Mouse (Mus musculus): ENCODE measurements at regions not wholly inside any gene's neighbourhood (a gene's known extent, or its start where the extent isn't known, plus 50 kb on each side); places are given as distances from the start of the nearest gene placed in this dataset.

DNA sequence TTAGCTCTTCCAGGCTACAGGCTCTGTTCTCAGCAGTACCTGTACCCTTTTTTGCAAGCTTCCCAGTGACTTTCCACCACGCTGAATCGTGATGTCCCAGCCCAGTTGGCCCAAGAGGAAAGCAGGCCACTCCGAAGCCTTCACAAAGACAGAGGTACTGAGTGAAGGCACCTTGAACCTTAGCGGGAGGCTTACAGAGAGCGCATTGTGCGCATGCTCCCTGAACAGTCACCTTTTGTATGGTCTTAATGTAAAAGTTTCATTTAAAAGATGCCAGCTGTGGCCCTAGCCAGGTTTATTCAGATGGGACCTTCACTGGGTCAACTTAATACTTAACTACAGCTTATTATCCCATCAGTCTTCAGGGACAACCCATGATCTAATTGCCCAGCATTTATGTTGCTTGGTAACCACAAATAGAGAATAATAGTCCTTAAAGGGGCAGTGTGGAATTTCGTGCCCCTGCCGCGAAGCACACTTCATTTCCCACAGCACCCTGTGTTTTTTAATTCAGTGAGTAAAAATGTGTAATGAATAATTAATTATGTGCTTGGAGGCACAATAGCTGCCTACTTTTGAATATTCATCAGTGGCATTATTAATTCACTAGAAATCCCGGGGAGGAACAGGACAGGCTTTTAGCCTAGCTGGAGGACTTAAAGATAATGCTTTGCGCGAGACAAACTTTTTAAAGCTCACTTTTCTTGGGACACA, 111.3 kb upstream of the Vrk1 start:
- no peak for DNase-seq (ENCODE audit: inconsistent ontology term)

- DNase-seq (ENCODE audit: inconsistent ontology term): no peak
These were observed 110.6 kb upstream of the Vrk1 start for GRCm38 (mm10) chr12:105899294-105899909.

DNA sequence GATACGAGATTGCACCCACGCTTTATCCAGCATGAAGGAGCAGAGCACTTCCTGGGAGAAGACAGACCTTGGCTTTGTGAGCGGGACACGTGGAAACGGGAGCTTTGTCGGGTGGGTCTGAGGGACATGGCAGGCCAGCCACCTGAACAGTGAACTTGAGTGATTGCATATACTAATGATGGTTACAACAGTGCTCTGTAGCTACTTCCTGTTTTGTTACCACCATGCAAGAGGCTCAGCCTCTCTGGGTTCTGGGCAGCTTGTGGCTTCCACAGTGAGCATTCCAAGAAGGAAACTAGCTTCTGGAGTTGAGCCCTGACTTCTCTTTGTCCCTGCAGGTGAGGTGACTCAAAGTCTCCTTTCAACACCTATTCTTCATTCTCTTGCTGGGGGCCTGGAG, 109.5 kb upstream of the Vrk1 start:
- DNase-seq (ENCODE audit: inconsistent ontology term): no peak

DNA sequence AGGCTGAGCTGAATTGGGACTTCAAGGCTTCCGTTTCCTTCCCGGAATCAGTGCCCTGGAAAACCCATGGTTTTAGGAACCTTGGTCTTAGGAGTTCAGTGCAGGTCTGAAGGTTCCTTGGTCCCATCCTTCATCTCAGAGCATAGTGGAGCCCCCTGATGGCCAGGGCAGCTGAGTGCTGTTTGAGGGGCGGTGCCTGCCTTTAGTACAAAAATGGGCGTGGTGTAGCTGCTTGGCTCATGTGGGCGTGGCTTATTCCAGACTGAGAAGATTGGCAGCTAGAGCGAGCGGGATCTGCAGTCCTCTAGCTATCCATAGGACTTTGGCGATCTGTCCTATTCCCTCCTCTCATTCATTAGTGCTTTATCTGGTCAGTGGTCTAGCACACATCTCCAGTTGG, 107.0 kb upstream of the Vrk1 start:
- no peak for DNase-seq (ENCODE audit: inconsistent ontology term)

DNA sequence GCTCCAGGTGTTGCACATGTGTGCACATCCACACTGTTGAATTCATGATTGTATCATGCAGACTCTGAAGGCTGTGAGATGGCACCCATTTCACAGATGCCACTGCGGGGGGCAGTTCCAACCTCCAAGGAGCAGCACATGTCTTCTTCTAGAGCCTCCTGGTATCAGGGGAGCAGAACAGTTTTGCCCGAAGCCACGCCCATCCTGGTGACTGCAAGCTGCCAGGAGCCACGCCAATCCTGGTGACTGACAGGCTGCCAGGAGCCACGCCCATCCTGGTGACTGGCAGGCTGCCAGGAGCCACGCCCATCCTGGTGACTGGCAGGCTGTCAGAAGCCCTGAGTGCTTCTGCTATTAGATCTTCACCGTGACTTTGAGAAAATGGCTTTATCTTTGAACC, 103.4 kb upstream of the Vrk1 start:
- no peak for DNase-seq (ENCODE audit: inconsistent ontology term)

- no peak for DNase-seq (ENCODE audit: inconsistent ontology term)
These were observed 102.0 kb upstream of the Vrk1 start for GRCm38 (mm10) chr12:105907851-105908620.

DNA sequence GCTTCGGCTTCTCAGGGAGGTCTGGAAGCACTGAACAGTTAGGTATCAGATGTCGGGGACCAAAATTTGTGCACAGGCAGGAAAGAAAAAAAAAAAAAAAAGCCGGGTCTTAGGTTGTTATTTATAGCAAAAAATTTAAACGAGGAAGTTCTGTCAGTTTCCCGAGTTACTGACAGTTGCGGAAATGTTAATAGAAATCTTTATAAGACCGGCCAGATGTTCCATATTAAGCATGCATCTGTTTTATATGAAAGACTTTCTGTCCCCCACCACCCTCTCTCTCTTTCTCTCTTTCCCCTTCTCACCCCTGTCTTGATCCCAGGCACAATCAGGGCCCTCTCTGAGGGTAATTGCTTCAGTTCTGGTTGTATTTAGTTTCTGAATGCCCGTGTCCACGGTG, 98.5 kb upstream of the Vrk1 start:
- DNase-seq (ENCODE audit: inconsistent ontology term): no peak

DNA sequence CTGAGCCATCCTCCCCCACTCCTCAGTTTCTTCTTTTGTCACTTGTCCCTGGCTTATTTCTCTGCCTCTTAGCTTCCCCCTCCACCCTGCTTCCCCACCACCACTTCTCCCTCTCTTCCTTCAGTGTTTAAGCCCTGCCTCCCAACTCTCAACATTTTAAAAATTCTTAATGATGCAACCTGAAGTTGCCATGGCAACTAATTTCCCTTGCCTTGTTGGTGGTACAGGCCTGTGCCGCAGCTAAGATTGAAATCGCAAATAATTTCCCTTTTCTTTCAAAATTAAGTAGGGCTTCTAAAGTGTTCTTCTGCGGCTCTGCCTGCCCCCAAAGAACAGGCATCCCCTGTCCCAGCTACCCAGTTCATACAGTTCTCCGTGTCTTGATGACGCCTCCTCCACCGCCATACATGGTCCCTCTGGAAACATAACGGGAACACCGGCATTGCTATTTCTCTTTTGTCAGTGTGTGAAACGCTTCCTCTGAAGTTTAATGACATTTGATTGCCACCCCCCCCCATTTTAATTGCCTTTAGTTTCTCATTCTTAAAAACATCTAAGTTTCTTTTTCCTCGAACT, 92.6 kb upstream of the Vrk1 start:
- no peak for DNase-seq (ENCODE audit: inconsistent ontology term)

GRCm38 (mm10) chr12:105918775-105919174, 91.3 kb upstream of the Vrk1 start:
- DNase-seq (ENCODE audit: inconsistent ontology term): no peak

GRCm38 (mm10) chr12:105927210-105927609, 82.8 kb upstream of the Vrk1 start:
- no peak for DNase-seq (ENCODE audit: inconsistent ontology term)

GRCm38 (mm10) chr12:105929456-105929921, 80.5 kb upstream of the Vrk1 start:
- DNase-seq (ENCODE audit: inconsistent ontology term): no peak

DNA sequence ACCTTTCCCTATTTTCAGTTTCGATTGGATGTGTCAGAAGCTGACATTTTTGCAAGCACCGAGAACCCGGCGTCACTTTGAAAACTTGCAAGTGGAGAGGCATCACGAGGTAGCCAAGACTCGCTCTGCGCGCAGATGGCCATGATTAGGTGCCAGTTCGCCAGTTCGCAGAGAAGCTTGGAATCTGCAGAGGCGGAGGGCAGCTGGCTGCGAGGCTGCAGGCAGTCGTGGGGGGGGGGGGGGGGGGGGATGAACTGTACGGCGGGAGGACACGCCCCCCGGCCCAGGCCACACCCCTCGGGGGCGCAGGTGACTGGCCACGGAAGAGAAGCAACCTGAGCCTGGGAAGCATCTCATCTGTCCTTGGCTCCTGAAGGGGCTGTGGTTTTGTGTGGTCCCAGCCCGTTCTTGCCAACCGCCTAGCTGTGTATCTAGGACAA, 74.6 kb upstream of the Vrk1 start:
- peak; percentile 62 for DNase-seq (ENCODE audit: inconsistent ontology term)

DNA sequence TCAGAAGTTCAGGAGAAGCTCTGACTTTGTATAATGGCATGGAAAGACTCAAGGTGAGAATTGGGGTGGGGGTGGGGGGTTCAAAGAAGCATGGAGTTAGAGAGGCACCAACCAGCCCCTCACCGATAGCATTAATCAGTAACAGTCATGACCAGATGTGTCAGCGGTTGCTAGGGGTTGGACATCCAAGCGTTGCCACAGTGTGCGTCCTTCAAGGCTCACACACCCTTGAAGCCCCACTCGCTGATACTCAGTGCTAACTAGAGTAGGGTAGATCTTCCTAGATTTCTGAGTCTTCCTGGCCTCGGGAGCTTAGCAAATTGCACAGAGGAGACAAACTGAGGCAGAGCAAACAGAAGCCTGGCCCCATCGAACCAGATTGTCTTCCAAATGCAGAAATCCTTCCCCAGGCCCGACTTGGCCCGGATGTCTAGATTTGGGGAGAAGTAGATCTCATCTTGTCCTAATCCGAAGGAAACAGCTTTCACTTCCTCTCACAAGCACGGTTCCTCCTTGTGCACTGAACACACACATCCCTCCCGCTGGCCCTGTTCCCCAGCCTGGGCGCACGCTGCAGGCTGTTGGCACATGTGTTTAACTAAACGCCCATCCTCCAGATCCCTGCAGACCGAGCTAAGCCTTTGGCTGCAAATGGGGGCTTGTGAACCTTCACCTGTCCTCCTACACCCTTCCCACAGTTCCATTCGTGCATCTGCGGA, 73.1 kb upstream of the Vrk1 start:
- no peak for DNase-seq (ENCODE audit: inconsistent ontology term)

DNA sequence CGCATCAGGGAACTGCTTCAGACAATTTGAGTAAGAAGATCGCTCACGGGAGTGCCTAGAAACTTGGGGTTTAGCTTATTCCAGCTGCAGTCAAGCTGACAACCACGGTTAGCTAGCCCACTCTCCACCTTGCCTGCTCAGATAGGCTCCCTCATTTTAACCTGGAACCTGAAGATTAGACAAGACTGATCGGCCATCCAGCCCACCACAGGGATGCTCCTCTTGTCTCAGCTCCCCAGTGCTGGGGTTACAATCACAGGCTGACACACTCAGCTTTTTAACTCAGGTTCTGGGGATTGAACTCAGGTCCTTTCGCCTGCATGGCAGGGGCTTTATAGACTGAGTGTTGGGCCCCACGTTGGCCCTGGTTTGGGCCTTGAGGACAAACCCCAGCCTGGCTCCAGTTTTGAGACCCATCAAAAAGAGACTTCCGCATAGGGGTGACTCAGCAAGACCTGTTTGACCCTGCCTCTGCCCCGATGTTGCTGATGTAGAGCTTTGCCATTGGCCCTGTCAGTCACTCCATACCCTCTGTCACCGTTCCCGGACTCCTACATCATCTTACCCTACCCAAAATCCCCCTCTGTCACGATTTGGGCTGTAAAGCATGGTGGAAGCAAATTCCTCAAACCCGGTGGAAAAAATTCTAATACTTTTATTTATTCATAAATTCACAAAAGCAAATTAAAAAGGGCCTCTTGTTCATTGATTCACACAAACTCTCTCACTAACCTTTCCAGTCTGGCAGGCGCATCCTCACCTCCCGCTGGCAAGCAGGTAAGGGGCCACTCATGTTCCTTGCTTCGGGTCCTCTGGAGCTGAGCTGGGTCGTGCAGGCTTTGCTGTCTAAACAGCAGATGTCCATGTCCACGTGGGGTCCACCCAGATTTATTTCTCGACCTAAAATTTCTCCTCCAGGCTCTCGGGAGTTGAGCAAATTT, 67.6 kb upstream of the Vrk1 start:
- DNase-seq (ENCODE audit: inconsistent ontology term): no peak

GRCm38 (mm10) chr12:105943077-105943433, 67.0 kb upstream of the Vrk1 start:
- no peak for DNase-seq (ENCODE audit: inconsistent ontology term)

DNA sequence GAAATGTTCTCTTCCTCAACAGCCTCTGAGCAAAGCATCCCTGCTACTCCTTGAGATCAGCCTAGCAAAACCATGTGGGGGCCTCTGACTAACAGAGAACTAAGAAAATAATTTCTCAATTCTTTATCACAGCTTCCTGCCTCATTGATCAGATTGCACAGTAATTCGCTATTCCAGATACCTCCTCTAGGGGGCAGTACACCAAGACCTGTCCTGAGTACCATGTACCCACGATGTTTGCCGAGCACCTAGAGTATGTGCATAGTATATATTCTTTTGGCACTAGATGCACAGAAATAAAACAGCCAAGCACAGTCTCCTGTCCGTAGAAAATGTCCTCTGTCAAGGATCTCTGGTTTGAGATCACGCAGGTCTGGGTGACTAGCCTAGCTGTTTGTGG, 62.7 kb upstream of the Vrk1 start:
- DNase-seq (ENCODE audit: inconsistent ontology term): no peak

GRCm38 (mm10) chr12:105948322-105948721, 61.7 kb upstream of the Vrk1 start:
- DNase-seq (ENCODE audit: inconsistent ontology term): no peak

DNA sequence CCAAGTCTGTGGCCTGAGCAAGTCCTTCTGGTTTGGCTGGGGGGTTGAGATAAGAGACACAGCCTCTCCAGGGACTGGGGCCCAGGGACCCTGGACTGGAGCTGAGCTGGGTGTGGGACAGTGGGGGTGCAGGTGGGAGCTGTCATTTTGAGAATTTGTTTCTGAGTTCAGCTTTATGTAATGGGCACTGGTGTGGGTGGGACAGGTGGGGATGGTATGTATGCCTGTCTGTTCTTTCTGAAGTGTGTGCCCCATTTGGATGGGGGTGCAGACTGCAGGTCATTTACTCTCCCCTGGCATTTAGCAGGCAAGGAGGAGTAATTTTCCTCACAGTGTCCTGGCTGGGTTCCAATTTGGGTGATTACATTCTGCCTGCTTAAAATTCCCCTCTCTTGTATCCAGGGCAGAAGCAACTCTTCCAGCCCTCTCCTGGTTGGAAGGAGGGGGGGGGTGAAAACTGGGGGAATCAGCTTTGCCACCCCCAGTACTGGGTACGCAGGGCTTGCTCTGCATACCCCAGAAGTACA, 54.2 kb upstream of the Vrk1 start:
- DNase-seq (ENCODE audit: inconsistent ontology term): peak; percentile 25

DNA sequence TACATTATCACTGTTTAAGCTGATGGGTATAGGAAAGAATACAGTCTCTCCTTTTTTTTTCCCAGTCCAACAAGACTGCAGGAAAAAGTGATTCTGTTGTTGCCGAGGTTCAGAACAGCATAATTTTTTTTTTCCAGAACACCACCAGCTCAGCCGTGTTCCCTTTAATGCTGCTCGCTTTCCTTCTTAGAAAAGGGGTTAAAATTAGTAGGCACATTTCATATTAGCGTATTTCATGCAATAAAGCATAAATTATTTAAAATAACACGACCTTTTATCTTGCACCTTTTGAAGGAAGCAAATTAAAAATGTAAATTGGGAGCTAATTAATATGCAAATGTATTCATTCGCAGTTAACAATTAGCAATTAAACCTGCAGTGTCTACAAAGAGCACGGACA, 50.3 kb upstream of the Vrk1 start:
- DNase-seq (ENCODE audit: inconsistent ontology term): no peak
